Mouse (Mus musculus) left cerebral cortex, adult 18-20 months (tissue): ENCODE data around the gene Foxa1. TPM values are rescaled to one million over a fixed set of nuclear protein-coding genes. Genes with fewer than 3 reads are reported as not detected.

Experiments
- DNase-seq, 2 experiments: peaks; one replicate each; pipeline ENCODE4 v3.0.0; 2021 to 2022; ENCODE audit warnings: low spot score in 2 of 2, mixed read lengths in 1 of 2
- total RNA-seq, 2 experiments: library from RNA; stranded (reverse); gene quantifications; 2 replicates each; pipeline ENCODE4 v1.2.3; 2021

The Foxa1 gene
- total RNA-seq, 2 experiments from 2014 or later = not detected

DNA sequence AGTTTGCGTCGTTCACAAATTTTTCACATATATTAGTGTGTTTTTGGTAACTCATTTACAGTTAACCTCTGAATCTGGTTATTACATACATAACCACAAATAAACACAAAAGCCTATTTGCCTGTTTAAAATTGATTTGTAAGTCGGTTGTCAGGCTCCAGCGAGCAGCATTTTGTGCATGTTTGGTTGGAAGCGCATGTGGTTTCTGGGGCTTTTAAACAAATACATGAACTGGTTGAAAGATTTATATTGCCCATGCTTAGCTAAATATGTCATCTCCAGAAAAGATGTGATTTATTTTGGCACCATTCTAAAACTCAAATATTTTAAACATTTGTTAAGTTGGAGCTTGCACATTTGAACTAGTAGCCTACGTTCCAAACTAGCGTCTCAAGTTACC lies 46.5 kb downstream of the Foxa1 start:
- no peak for DNase-seq

DNA sequence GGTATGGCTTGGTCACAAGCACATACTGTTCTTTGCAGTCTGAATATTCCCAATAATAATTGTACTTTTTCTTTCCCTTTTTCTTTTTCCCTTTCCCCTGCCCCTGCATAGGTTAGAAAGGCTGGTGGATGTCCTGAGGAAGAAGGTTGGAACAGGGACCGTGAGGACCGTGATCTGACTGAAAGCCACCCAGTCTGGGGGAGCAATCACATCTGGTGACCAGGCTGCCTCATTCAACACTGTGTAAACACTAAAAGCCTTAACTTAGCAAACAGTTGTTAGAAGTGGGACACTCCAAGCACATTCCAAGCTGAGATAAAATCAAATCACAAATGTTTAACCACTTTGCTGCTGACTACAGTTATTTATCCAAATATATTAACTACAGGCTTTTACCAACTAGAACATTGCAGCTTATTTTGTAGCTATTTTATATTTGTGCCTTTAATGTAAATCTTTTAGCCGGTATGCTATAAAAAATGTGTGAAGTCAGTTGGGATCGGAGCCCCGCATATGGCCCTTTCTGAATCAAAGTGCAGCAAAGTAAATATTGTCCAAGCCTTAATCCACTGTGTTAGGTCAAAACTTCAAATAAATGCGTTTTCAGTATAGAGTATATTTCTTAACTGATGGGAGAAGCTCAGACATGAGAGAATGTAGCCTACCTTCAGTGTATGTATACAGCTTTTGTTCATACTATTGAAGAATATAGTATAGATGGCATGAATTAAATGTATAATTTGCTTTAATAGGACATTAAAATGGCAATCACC lies 50.2 kb downstream of the Foxa1 start:
- DNase-seq = no peak

Other genes with a start within 250 kb of the Foxa1 start
- gene Ttc6, start 17.2 kb upstream of the Foxa1 start, total RNA-seq = under 1 TPM in 1 of 2 experiments, not detected in 1; 0.07 TPM